Mouse (Mus musculus) natural killer cell, adult 2 months (primary cell): ENCODE measurements around the gene G6pdx.
A peak's percentile ranks its signal among the peaks of the same experiment; 100 is the strongest.

Source experiments
- DNase-seq, 2 experiments: peaks; one replicate each; pipeline ENCODE4 v3.0.0; 2022; ENCODE audit warnings: low spot score in 2 of 2

G6pdx gene

GRCm38 (mm10) chrX:74428826-74429276, at the start of gene G6pdx:
TSS of gene G6pdx (minus strand) at chrX:74429194.
- DNase-seq = peak; percentile 89 to 90

- no peak for DNase-seq
Observed at GRCm38 (mm10) chrX:74452773-74453172, 23.8 kb upstream of the G6pdx start.

GRCm38 (mm10) chrX:74451157-74451912, 22.3 kb upstream of the G6pdx start:
- DNase-seq = no peak

- DNase-seq = peak; percentile 61 to 63
Observed at GRCm38 (mm10) chrX:74429290-74429821, 362 bp upstream of the G6pdx start.

GRCm38 (mm10) chrX:74428146-74428825, 708 bp downstream of the G6pdx start:
- no peak for DNase-seq

GRCm38 (mm10) chrX:74427116-74427515, 1.9 kb downstream of the G6pdx start:
- no peak for DNase-seq

GRCm38 (mm10) chrX:74426256-74426655, 2.7 kb downstream of the G6pdx start:
- DNase-seq = no peak

- no peak for DNase-seq
Observed at GRCm38 (mm10) chrX:74425195-74425594, 3.8 kb downstream of the G6pdx start.

GRCm38 (mm10) chrX:74424443-74424842, 4.6 kb downstream of the G6pdx start:
- DNase-seq = no peak

GRCm38 (mm10) chrX:74413377-74413776, 15.6 kb downstream of the G6pdx start:
- peak; percentile 69 to 74 for DNase-seq

GRCm38 (mm10) chrX:74408340-74408739, 20.7 kb downstream of the G6pdx start:
- no peak for DNase-seq

- no peak for DNase-seq
Observed at GRCm38 (mm10) chrX:74400136-74400535, 28.9 kb downstream of the G6pdx start.

- peak; percentile 82 to 91 for DNase-seq
Observed at GRCm38 (mm10) chrX:74392535-74393443, 36.2 kb downstream of the G6pdx start, which contains the start of the genes Fam3a and Ikbkg. TSS of gene Fam3a (minus strand) at chrX:74393272. TSS of gene Ikbkg (plus strand) at chrX:74393290.

- DNase-seq = no peak
Observed at GRCm38 (mm10) chrX:74388153-74388552, 40.8 kb downstream of the G6pdx start.

GRCm38 (mm10) chrX:74384451-74384850, 44.5 kb downstream of the G6pdx start:
- DNase-seq = no peak

- peak; percentile 86 to 90 for DNase-seq
Observed at GRCm38 (mm10) chrX:74372888-74373549, 56.0 kb downstream of the G6pdx start, which contains the start of the genes Ubl4a and Slc10a3. TSS of gene Ubl4a (minus strand) at chrX:74373218. TSS of gene Slc10a3 (minus strand) at chrX:74373349.

- peak; percentile 49 to 60 for DNase-seq
Observed at GRCm38 (mm10) chrX:74368209-74368909, 60.6 kb downstream of the G6pdx start.

GRCm38 (mm10) chrX:74367512-74367911, 61.5 kb downstream of the G6pdx start:
- no peak for DNase-seq
